Mouse (Mus musculus) spleen, postnatal 10 days (tissue): ENCODE data around the gene Syn2.
"Not testable (repeated sequence)": the region's sequence is repeated elsewhere in the genome, so short reads cannot be mapped to it uniquely, and the experiment has no call there.

ENCODE experiments used
- DNase-seq, 2 experiments: peaks; one replicate each; pipeline ENCODE4 v3.0.0; 2021 to 2022; ENCODE audit warnings: low spot score in 2 of 2

The Syn2 gene

GRCm38 (mm10) chr6:115174845-115175244 is 40.1 kb downstream of the Syn2 start:
- peak in 1 of 2 experiments; percentile 15 for DNase-seq

- peak in 1 of 2 experiments; percentile 32 for DNase-seq
These were observed 44.1 kb downstream of the Syn2 start for GRCm38 (mm10) chr6:115178826-115179225.

GRCm38 (mm10) chr6:115181094-115181493 is 46.4 kb downstream of the Syn2 start:
- DNase-seq, result no peak

GRCm38 (mm10) chr6:115191111-115191510 is 56.4 kb downstream of the Syn2 start:
- no peak for DNase-seq

GRCm38 (mm10) chr6:115200753-115201152 is 66.1 kb downstream of the Syn2 start:
- no peak for DNase-seq

GRCm38 (mm10) chr6:115203029-115203428 is 68.3 kb downstream of the Syn2 start:
- DNase-seq, result no peak

- no peak for DNase-seq
These were observed 75.5 kb downstream of the Syn2 start for GRCm38 (mm10) chr6:115210187-115210586.

- no peak for DNase-seq
These were observed 76.1 kb downstream of the Syn2 start for GRCm38 (mm10) chr6:115210820-115211219.

- no peak for DNase-seq
These were observed 77.6 kb downstream of the Syn2 start for GRCm38 (mm10) chr6:115212132-115212903.

- no peak for DNase-seq
These were observed 78.4 kb downstream of the Syn2 start for GRCm38 (mm10) chr6:115213129-115213528.

GRCm38 (mm10) chr6:115221215-115221641 is 86.5 kb downstream of the Syn2 start:
- DNase-seq, result no peak

- no peak for DNase-seq
These were observed 90.8 kb downstream of the Syn2 start for GRCm38 (mm10) chr6:115225519-115225918.

- no peak for DNase-seq
These were observed 92.3 kb downstream of the Syn2 start, which contains the start of gene Gm17482 for GRCm38 (mm10) chr6:115227043-115227442. Gene Gm17482 (plus strand): TSS chr6:115227343.

- DNase-seq, result peak; percentile 10 to 72
These were observed 92.8 kb downstream of the Syn2 start for GRCm38 (mm10) chr6:115227529-115227928.

GRCm38 (mm10) chr6:115230557-115230956 is 95.9 kb downstream of the Syn2 start:
- no peak for DNase-seq

- DNase-seq, result no peak
These were observed 97.1 kb downstream of the Syn2 start for GRCm38 (mm10) chr6:115231836-115232235.

GRCm38 (mm10) chr6:115232562-115232961 is 97.9 kb downstream of the Syn2 start:
- DNase-seq, result no peak

GRCm38 (mm10) chr6:115238031-115239027 is 103.6 kb downstream of the Syn2 start:
- DNase-seq, result no peak

GRCm38 (mm10) chr6:115239335-115239734 is 104.6 kb downstream of the Syn2 start:
- no peak for DNase-seq

GRCm38 (mm10) chr6:115240431-115240830 is 105.7 kb downstream of the Syn2 start:
- not testable (repeated sequence) for DNase-seq

GRCm38 (mm10) chr6:115241131-115241699 is 106.5 kb downstream of the Syn2 start:
- DNase-seq, result no peak

GRCm38 (mm10) chr6:115241939-115242338 is 107.2 kb downstream of the Syn2 start:
- no peak for DNase-seq
